Mouse (Mus musculus): ENCODE data around the gene Olfr1493-ps1.

Olfr1493-ps1 gene

DNA sequence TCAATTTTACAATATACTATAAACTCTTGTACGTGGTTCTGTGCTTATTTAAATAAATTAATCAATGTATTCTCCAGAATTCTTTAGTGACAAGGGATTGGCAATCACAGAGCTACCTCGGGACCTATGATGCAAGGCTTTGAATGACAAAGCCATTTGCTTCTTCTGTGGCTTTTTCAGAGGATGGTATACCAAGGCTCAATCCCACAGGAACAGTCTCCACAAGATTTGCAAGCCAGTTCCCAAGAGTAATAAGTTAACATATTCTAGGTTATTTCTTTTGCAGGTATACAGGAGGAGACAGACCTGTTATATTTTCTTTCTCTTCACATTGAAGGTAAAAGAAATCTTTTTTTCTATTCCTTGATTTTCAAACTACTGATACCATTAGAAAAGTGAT lies at the start of gene Olfr1493-ps1:
Gene Olfr1493-ps1 (plus strand): TSS at position 301 of the 400 bp plus-strand sequence.
- DNase-seq (ENCODE audit: low read depth), result no peak

DNA sequence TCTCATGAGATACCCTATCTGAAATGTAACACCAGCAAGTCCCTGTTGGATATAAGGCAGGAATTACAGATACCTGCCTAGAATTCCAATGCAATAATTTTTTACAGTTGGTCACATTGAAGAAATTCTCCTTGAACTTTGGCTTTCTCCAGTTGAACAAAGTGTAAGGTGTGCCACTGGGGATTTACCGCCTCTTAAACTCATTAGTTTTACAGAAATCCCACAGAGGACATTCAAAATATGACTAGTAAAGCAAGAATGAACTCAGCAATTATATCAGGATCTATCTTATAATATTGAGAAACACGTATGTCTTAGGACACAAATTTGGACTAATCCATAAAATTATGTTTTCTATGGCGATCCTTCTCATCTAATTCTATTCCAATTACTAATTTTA lies 26.1 kb upstream of the Olfr1493-ps1 start, which contains the start of gene Olfr1491:
Gene Olfr1491 (plus strand): TSS at position 301 of the 400 bp plus-strand sequence.
- DNase-seq (ENCODE audit: low read depth), result no peak

- DNase-seq (ENCODE audit: low read depth), result no peak
Measured at GRCm38 (mm10) chr19:13739428-13739827, 16.4 kb downstream of the Olfr1493-ps1 start, which contains the start of gene Olfr1494. Gene Olfr1494 (plus strand): TSS chr19:13739728.

GRCm38 (mm10) chr19:13749366-13749765 lies 26.3 kb downstream of the Olfr1493-ps1 start:
- DNase-seq (ENCODE audit: low read depth), result no peak

DNA sequence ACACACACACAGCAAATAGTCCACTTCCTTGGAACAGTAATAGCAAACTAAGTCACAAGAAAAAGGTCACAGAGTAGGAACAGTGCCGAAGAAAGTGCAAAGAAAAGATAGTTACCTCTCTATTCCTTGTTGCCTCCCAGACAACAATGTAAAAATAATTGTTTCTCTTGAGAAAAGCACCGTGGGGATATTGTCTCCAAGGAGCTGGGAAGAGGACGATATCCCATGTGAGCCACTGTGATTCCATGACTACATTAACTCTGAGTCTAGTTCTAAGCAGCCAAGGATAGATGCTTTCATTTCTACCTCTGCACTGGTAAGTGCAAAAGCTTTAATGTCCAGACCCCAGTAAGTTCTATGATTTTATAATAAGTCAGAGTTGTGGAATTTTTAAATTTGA lies 41.2 kb downstream of the Olfr1493-ps1 start, which contains the start of gene Olfr1495:
Gene Olfr1495 (plus strand): TSS at position 301 of the 400 bp plus-strand sequence.
- DNase-seq (ENCODE audit: low read depth), result no peak

- no peak for DNase-seq (ENCODE audit: low read depth)
Measured at GRCm38 (mm10) chr19:13768565-13769276, 45.6 kb downstream of the Olfr1493-ps1 start.

- no peak for DNase-seq (ENCODE audit: low read depth)
Measured at GRCm38 (mm10) chr19:13777578-13777977, 54.5 kb downstream of the Olfr1493-ps1 start, which contains the start of gene Olfr1496. Gene Olfr1496 (plus strand): TSS chr19:13777878.
